Mouse (Mus musculus): Measurements from ENCODE around the gene Htr1a. TPM values are rescaled to one million over a fixed set of nuclear protein-coding genes. Genes with fewer than 3 reads are reported as not detected.

Htr1a gene
- polyA plus RNA-seq, 1 experiment from 2014 or later, result not detected

- Histone ChIP-seq H3K36me3 (ENCODE audit: insufficient read depth, low read length) (no peaks in the 10 kb centered on the region), H3K27me3 (ENCODE audit: insufficient read depth, low read length) (peaks cover 46% of the 10 kb centered on the region)
Measured at GRCm38 (mm10) chr13:105447695-105448094, 4.3 kb downstream of the Htr1a start.

GRCm38 (mm10) chr13:105451536-105451935 lies 8.1 kb downstream of the Htr1a start:
- WGBS, result 82% methylated on average over 3 of the region's 3 CpGs
- ATAC-seq (ENCODE audit: low FRiP score, low TSS enrichment), result no peak
- Histone ChIP-seq H3K36me3 (ENCODE audit: insufficient read depth, low read length) (no peaks in the 10 kb centered on the region), H3K9ac (replicated peaks; ENCODE audit: low read length) (no peak overlapping the region), H3K27ac (ENCODE audit: low read length) (no peak overlapping the region), H3K4me1 (ENCODE audit: insufficient read depth, low read length) (no peaks in the 10 kb centered on the region), H3K4me2 (replicated peaks; ENCODE audit: low read depth, low read length) (no peak overlapping the region), H3K27me3 (ENCODE audit: insufficient read depth, low read length) (peaks cover 9% of the 10 kb centered on the region), H3K9me3 (ENCODE audit: low read length) (no peaks in the 10 kb centered on the region), H3K4me3 (ENCODE audit: low read length) (no peak overlapping the region)

More at GRCm38 (mm10) chr13:105447695-105448094, 4.3 kb downstream of the Htr1a start:
- no peak for ATAC-seq (ENCODE audit: low FRiP score, low TSS enrichment)
- Histone ChIP-seq H3K27ac (ENCODE audit: low read length) (no peak overlapping the region), H3K4me2 (replicated peaks; ENCODE audit: low read depth, low read length) (no peak overlapping the region), H3K4me1 (ENCODE audit: insufficient read depth, low read length) (no peaks in the 10 kb centered on the region), H3K9me3 (ENCODE audit: low read length) (no peaks in the 10 kb centered on the region), H3K4me3 (ENCODE audit: low read length) (no peak overlapping the region), H3K9ac (replicated peaks; ENCODE audit: low read length) (no peak overlapping the region)
- 35% methylated on average over 2 of the region's 2 CpGs for WGBS

Other genes with a start within 250 kb of the Htr1a start
- gene Rnf180, start 148.8 kb upstream of the Htr1a start, polyA plus RNA-seq (2015; fragmentation: Nextera tagmentation; extraction: Ambion mirVana), result 5.8 and 6.6 TPM in 2 replicates

All from kidney, embryonic 16.5 days (tissue).